Mouse (Mus musculus): ENCODE measurements around the gene Rnf150. TPM values are rescaled to one million over a fixed set of nuclear protein-coding genes. Genes with fewer than 3 reads are reported as not detected.

The Rnf150 gene
- total and polyA plus RNA-seq, 2 experiments, result 0.24 to 0.92 TPM

DNA sequence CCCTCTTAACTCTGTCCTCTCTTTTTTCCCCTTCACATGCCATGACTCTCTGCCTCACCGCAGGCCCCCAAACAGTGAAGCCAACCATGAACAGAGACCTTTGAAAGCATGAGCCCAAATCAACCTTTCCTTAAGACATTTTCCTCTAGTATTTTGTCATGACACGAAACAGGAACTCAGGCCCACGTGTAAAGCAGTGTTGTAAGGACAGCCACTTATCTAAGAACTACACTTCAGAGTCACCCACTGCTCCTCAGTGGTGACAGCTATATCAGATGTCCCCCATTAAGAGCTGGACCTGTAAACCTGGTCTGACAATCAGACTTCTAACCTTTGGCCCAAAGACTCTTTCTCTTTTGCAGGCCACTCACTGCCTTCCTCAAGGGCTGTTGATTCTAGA is 40.3 kb downstream of the Rnf150 start:
- Histone ChIP-seq H3K9ac (ENCODE audit: low read depth, low read length) (no peak overlapping the region), H3K36me3 (ENCODE audit: control insufficient read depth, insufficient read depth, low read length) (no peaks in the 10 kb centered on the region), H3K4me3 (ENCODE audit: insufficient read depth, low read depth, low read length) (no peak overlapping the region), H3K27ac (replicated peaks; ENCODE audit: insufficient read depth, low read depth, low read length) (no peak overlapping the region), H3K79me2 (ENCODE audit: control insufficient read depth, insufficient read depth, low read length) (no peaks in the 10 kb centered on the region), H3K4me1 (ENCODE audit: control insufficient read depth, insufficient read depth, low read length) (no peaks in the 10 kb centered on the region), H3K27me3 (ENCODE audit: control insufficient read depth, insufficient read depth, low read length) (no peaks in the 10 kb centered on the region)
- no peak for DNase-seq (ENCODE audit: extremely low read depth, low read depth, low spot score)
- TF ChIP-seq POLR2A (IDR thresholded peaks at IDR 0.05; ENCODE audit: extremely low read depth, insufficient read depth, low read length) (no peak), CTCF (IDR thresholded peaks at IDR 0.05; ENCODE audit: low read depth, low read length) (no peak)
- 56% methylated on average over 3 of the region's 3 CpGs for WGBS

DNA sequence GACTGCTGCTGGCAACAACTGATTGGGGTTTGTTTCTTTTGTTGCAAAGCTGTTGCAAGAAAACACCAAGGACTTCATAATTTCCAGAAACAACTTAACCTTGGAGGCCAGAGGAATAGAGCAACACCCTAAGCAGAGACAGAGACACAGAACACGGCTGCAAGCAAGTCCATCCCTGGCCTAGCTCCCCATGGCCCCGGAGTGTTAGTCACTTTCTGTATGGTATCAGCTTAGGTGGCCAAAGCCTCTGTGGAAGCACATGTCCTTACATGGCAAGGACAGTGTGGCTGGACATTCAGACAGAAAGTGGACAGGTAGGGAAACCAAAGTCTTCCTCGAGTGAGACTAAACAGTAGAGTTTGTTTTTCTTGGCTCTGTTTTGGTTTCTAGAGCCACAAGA is 44.1 kb downstream of the Rnf150 start:
- Histone ChIP-seq H3K4me1 (ENCODE audit: control insufficient read depth, insufficient read depth, low read length) (no peaks in the 10 kb centered on the region), H3K27me3 (ENCODE audit: control insufficient read depth, insufficient read depth, low read length) (no peaks in the 10 kb centered on the region)
- WGBS, result 73% methylated on average over 3 of the region's 3 CpGs

DNA sequence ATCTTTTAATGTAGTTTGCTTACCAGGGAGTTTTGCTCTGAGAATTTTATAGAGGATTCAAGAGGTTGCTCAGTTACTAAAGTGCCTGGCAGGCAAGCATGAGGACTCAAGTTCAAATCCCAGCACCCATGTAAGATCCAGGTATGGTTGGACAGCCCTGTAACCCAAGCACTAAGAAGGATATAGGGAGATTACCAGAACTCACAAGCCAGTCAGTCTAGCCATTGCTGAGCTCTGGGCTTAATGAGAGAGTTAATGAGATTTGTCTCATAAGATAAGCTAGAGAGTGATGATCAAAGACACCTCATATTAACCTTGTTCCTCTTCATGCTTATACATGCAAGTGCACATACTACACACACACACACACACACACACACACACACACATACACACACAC is 48.3 kb downstream of the Rnf150 start:
- Histone ChIP-seq H3K36me3 (ENCODE audit: control insufficient read depth, insufficient read depth, low read length) (no peaks in the 10 kb centered on the region), H3K79me2 (ENCODE audit: control insufficient read depth, insufficient read depth, low read length) (no peaks in the 10 kb centered on the region), H3K4me3 (ENCODE audit: insufficient read depth, low read depth, low read length) (no peak overlapping the region), H3K27me3 (ENCODE audit: control insufficient read depth, insufficient read depth, low read length) (no peaks in the 10 kb centered on the region), H3K4me1 (ENCODE audit: control insufficient read depth, insufficient read depth, low read length) (no peaks in the 10 kb centered on the region), H3K9ac (ENCODE audit: low read depth, low read length) (no peak overlapping the region), H3K27ac (replicated peaks; ENCODE audit: insufficient read depth, low read depth, low read length) (no peak overlapping the region)
- no peak for DNase-seq (ENCODE audit: extremely low read depth, low read depth, low spot score)
- TF ChIP-seq CTCF (IDR thresholded peaks at IDR 0.05; ENCODE audit: low read depth, low read length) (no peak), POLR2A (IDR thresholded peaks at IDR 0.05; ENCODE audit: extremely low read depth, insufficient read depth, low read length) (no peak)

More for the DNA sequence above, 44.1 kb downstream of the Rnf150 start:
- Histone ChIP-seq H3K9ac (ENCODE audit: low read depth, low read length) (no peak overlapping the region), H3K27ac (replicated peaks; ENCODE audit: insufficient read depth, low read depth, low read length) (no peak overlapping the region), H3K79me2 (ENCODE audit: control insufficient read depth, insufficient read depth, low read length) (no peaks in the 10 kb centered on the region), H3K4me3 (ENCODE audit: insufficient read depth, low read depth, low read length) (no peak overlapping the region), H3K36me3 (ENCODE audit: control insufficient read depth, insufficient read depth, low read length) (no peaks in the 10 kb centered on the region)
- no peak for DNase-seq (ENCODE audit: extremely low read depth, low read depth, low spot score)
- TF ChIP-seq CTCF (IDR thresholded peaks at IDR 0.05; ENCODE audit: low read depth, low read length) (no peak), POLR2A (IDR thresholded peaks at IDR 0.05; ENCODE audit: extremely low read depth, insufficient read depth, low read length) (no peak)

DNA sequence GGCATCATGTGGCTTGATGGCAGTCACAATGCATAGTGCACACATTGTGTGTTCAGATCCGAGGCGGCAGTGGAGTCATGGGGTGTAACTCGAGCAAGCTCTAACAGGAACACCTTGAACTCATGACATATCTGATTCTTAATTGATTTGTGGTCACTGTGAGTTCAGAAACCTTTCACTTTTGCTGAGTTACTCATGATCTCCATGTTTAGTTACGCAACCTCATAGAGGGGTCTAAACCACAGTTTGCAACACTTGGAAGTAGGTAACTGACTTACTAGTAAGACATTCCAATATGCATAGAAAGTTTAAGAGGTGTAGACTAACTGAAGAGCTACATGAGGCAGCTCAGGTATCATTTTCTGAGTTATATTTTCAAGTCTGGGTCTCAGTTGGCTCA is 49.1 kb downstream of the Rnf150 start:
- Histone ChIP-seq H3K27ac (replicated peaks; ENCODE audit: insufficient read depth, low read depth, low read length) (no peak overlapping the region), H3K36me3 (ENCODE audit: control insufficient read depth, insufficient read depth, low read length) (no peaks in the 10 kb centered on the region), H3K27me3 (ENCODE audit: control insufficient read depth, insufficient read depth, low read length) (no peaks in the 10 kb centered on the region), H3K4me1 (ENCODE audit: control insufficient read depth, insufficient read depth, low read length) (no peaks in the 10 kb centered on the region), H3K4me3 (ENCODE audit: insufficient read depth, low read depth, low read length) (no peak overlapping the region), H3K9ac (ENCODE audit: low read depth, low read length) (no peak overlapping the region), H3K79me2 (ENCODE audit: control insufficient read depth, insufficient read depth, low read length) (no peaks in the 10 kb centered on the region)
- TF ChIP-seq POLR2A (IDR thresholded peaks at IDR 0.05; ENCODE audit: extremely low read depth, insufficient read depth, low read length), result no peak
- TF ChIP-seq CTCF (IDR thresholded peaks at IDR 0.05; ENCODE audit: low read depth, low read length), result no peak
- 73% methylated on average over 4 of the region's 4 CpGs for whole genome bisulfite sequencing
- no peak for DNase-seq (ENCODE audit: extremely low read depth, low read depth, low spot score)

DNA sequence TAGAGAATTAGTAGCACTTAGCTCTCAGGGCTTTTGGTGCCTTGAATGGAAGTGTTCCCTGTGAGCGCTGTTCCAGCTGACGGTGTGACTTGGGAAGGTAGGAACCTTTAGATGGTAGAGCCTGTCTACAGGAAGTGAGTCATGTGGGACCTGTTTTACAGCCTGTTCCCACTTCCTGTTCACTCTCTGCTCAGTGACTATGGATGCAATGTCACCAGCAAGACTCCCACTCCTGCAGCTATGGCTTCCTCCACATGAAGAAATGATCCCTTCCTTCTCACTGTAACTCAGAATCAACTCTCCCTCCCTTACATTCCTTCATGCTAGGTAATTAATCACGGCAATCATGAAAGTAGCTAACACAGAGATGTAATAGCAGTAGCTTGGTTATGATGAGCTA is 51.4 kb downstream of the Rnf150 start:
- TF ChIP-seq CTCF (IDR thresholded peaks at IDR 0.05; ENCODE audit: low read depth, low read length) (no peak), POLR2A (IDR thresholded peaks at IDR 0.05; ENCODE audit: extremely low read depth, insufficient read depth, low read length) (no peak)
- no peak overlapping the region for H3K27ac ChIP-seq (replicated peaks; ENCODE audit: insufficient read depth, low read depth, low read length)
- WGBS, result 87% methylated on average over 3 of the region's 3 CpGs
- no peaks in the 10 kb centered on the region for H3K4me1 ChIP-seq (ENCODE audit: control insufficient read depth, insufficient read depth, low read length)
- no peaks in the 10 kb centered on the region for H3K27me3 ChIP-seq (ENCODE audit: control insufficient read depth, insufficient read depth, low read length)
- no peak overlapping the region for H3K4me3 ChIP-seq (ENCODE audit: insufficient read depth, low read depth, low read length)
- DNase-seq (ENCODE audit: extremely low read depth, low read depth, low spot score), result no peak
- no peaks in the 10 kb centered on the region; the same call in 1 of the 2 replicates for H3K79me2 ChIP-seq (ENCODE audit: control insufficient read depth, insufficient read depth, low read length)
- H3K9ac ChIP-seq (ENCODE audit: low read depth, low read length), result no peak overlapping the region
- no peaks in the 10 kb centered on the region for H3K36me3 ChIP-seq (ENCODE audit: control insufficient read depth, insufficient read depth, low read length)

DNA sequence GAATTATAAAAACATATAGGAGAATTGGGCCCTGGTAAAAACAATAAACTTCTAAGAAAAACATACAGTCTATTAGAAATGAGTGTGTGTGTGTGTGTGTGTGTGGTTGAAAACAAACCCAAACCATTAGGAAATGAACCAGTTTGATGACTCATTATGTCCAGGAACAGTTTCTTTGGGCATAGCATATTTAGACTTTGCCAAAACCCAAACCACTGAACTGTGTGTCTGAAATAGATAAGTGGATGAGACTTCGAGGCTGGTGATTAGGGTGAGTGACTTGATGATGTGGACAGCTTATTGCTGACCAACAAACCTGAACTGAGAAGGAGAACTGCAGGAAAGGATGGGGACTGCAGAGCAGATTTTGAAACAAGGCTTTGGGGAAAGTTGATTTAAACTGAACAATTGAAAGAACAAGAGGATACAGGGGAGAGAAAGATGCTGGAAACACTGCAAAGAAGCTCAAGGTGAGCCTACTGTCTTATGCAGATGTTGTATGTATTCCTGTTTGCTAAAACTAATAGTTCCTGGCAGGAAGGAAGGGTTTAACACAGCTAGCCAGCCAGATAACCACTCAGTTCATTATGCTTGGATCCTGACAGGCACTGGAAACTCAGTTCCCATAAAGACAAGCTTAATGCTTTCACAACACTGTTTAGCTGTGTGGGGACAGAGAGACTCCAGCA is 53.8 kb downstream of the Rnf150 start:
- 36% methylated on average over 1 of the region's 1 CpGs for WGBS
- Histone ChIP-seq H3K27ac (replicated peaks; ENCODE audit: insufficient read depth, low read depth, low read length) (no peak overlapping the region), H3K27me3 (ENCODE audit: control insufficient read depth, insufficient read depth, low read length) (no peaks in the 10 kb centered on the region), H3K79me2 (ENCODE audit: control insufficient read depth, insufficient read depth, low read length) (no peaks in the 10 kb centered on the region; the same call in 1 of the 2 replicates), H3K4me1 (ENCODE audit: control insufficient read depth, insufficient read depth, low read length) (no peaks in the 10 kb centered on the region), H3K9ac (ENCODE audit: low read depth, low read length) (no peak overlapping the region), H3K4me3 (ENCODE audit: insufficient read depth, low read depth, low read length) (no peak overlapping the region), H3K36me3 (ENCODE audit: control insufficient read depth, insufficient read depth, low read length) (no peaks in the 10 kb centered on the region)
- no peak for TF ChIP-seq POLR2A (IDR thresholded peaks at IDR 0.05; ENCODE audit: extremely low read depth, insufficient read depth, low read length)
- no peak for TF ChIP-seq CTCF (IDR thresholded peaks at IDR 0.05; ENCODE audit: low read depth, low read length)
- DNase-seq (ENCODE audit: extremely low read depth, low read depth, low spot score), result no peak

All from liver, adult 2 months (tissue).